Mouse (Mus musculus): ENCODE measurements at regions not wholly inside any gene's neighbourhood (a gene's known extent, or its start where the extent isn't known, plus 50 kb on each side); places are given as distances from the start of the nearest gene placed in this dataset.

DNA sequence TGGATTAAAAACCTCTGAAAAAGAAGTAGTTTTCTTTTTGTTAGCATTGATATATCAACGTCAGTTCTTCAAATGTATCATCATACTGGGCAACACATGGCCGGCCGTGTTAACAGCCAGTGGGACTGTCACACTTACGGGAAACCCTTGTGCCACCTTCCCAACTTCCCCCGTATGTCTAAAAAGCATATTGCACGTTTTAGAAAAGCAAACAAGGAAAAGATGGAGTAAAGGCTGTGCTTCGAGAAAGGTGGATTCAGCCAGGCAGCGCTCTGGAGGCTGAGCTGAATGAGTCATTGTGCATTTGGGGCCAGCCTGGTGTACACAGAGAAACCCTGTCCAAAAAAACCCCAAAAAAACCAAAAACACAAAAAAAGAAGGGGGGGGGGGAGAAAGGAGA is 193.4 kb downstream of the 3100002H09Rik start:
- no peak overlapping the region for H3K27ac ChIP-seq (ENCODE audit: low read depth, low read length)
- H3K4me1 ChIP-seq (ENCODE audit: control insufficient read depth, insufficient read depth, low read length), result no peaks in the 10 kb centered on the region
- H3K9ac ChIP-seq (ENCODE audit: low read length), result no peak overlapping the region
- ATAC-seq (ENCODE audit: insufficient read depth, low FRiP score, low TSS enrichment) (no peak), DNase-seq (ENCODE audit: low spot score) (no peak)
- H3K4me3 ChIP-seq (ENCODE audit: low read depth, low read length), result no peak overlapping the region
- no peak overlapping the region for H3K4me2 ChIP-seq (ENCODE audit: low read depth)
- H3K27me3 ChIP-seq (ENCODE audit: control insufficient read depth, insufficient read depth, low read length), result no peaks in the 10 kb centered on the region
- no peaks in the 10 kb centered on the region for H3K9me3 ChIP-seq (ENCODE audit: control insufficient read depth, low read length)
- H3K36me3 ChIP-seq (ENCODE audit: control insufficient read depth, insufficient read depth, low read length), result no peaks in the 10 kb centered on the region
- 81% methylated on average over 8 of the region's 8 CpGs for WGBS

DNA sequence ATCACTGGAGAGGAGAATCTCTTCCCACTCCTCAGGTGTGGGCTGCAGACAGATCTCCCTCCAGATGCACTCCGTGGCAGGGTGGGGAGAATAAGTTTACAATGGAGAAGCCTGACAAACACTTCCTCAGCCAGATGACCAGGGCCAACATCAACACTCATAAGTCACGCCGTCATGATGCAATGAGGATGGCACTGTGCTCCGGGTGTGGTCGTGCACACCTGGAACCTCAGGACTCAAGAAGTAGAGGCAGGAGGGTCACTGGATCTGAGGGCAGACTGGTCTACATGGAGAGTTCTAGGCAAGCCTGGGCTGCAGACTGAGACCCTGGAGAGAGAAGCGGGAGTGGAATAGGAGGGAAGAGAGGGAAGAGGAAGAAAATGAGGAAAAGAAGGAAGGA is 194.3 kb downstream of the 3100002H09Rik start:
- no peak overlapping the region for H3K27ac ChIP-seq (ENCODE audit: low read depth, low read length)
- DNase-seq (ENCODE audit: low spot score), result no peak
- WGBS, result 91% methylated on average over 6 of the region's 6 CpGs
- H3K9ac ChIP-seq (ENCODE audit: low read length), result no peak overlapping the region
- no peak for ATAC-seq (ENCODE audit: insufficient read depth, low FRiP score, low TSS enrichment)
- no peaks in the 10 kb centered on the region for H3K4me1 ChIP-seq (ENCODE audit: control insufficient read depth, insufficient read depth, low read length)
- H3K9me3 ChIP-seq (ENCODE audit: control insufficient read depth, low read length), result no peaks in the 10 kb centered on the region
- H3K4me3 ChIP-seq (ENCODE audit: low read depth, low read length), result no peak overlapping the region
- no peaks in the 10 kb centered on the region for H3K27me3 ChIP-seq (ENCODE audit: control insufficient read depth, insufficient read depth, low read length)
- H3K4me2 ChIP-seq (ENCODE audit: low read depth), result no peak overlapping the region
- no peaks in the 10 kb centered on the region for H3K36me3 ChIP-seq (ENCODE audit: control insufficient read depth, insufficient read depth, low read length)

DNA sequence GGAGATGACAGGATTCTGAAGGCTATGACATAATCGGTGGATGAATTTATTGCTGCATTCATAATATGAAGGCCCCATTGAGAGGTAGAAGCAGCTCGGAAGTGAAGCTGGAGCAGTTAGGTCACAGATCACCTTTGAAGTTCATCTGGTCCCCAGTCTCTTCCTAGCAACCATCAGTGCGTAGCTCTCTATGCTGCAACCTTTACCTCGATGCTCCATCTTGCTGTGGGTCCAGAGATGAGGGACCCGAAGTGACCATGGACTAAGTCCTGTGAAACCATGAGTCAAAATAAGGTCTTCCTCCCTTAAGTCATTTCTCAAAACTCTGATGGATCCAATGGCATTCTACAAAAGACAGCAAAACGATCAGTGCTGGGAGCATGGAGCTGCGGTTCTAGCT is 196.2 kb downstream of the 3100002H09Rik start:
- Histone ChIP-seq H3K36me3 (ENCODE audit: control insufficient read depth, insufficient read depth, low read length) (no peaks in the 10 kb centered on the region), H3K27me3 (ENCODE audit: control insufficient read depth, insufficient read depth, low read length) (no peaks in the 10 kb centered on the region), H3K4me2 (ENCODE audit: low read depth) (no peak overlapping the region), H3K4me1 (ENCODE audit: control insufficient read depth, insufficient read depth, low read length) (no peaks in the 10 kb centered on the region), H3K9me3 (ENCODE audit: control insufficient read depth, low read length) (no peaks in the 10 kb centered on the region), H3K27ac (ENCODE audit: low read depth, low read length) (no peak overlapping the region), H3K9ac (ENCODE audit: low read length) (no peak overlapping the region), H3K4me3 (ENCODE audit: low read depth, low read length) (no peak overlapping the region)
- DNase-seq (ENCODE audit: low spot score), result no peak
- no peak for ATAC-seq (ENCODE audit: insufficient read depth, low FRiP score, low TSS enrichment)
- 89% methylated on average over 7 of the region's 7 CpGs for WGBS

DNA sequence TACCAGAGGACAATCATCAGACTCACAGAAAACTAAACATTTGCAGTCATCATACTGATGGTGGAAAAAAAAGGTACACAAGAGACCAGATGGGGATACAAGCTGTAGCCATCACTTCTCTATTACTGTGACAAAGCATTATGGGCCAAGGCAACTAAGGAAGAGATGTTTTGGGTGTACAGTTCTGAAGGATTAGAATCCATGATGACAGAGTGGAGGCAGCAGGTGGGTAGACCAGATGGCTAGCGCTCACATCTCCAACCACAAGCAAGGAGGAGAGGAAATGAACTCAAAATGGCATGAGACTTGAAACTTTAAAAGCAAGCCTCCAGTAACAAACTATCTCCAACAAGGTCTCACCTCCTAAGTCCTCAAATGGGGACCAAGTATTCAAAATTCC is 201.3 kb downstream of the 3100002H09Rik start:
- no peak for DNase-seq (ENCODE audit: low spot score)
- H3K9me3 ChIP-seq (ENCODE audit: control insufficient read depth, low read length), result no peaks in the 10 kb centered on the region

GRCm38 (mm10) chr4:124402075-124402474 is 208.5 kb downstream of the 3100002H09Rik start:
- Histone ChIP-seq H3K9me3 (ENCODE audit: control insufficient read depth, low read length) (no peaks in the 10 kb centered on the region), H3K9ac (ENCODE audit: low read length) (no peak overlapping the region), H3K27me3 (ENCODE audit: control insufficient read depth, insufficient read depth, low read length) (no peaks in the 10 kb centered on the region), H3K4me3 (ENCODE audit: low read depth, low read length) (no peak overlapping the region), H3K27ac (ENCODE audit: low read depth, low read length) (no peak overlapping the region), H3K4me1 (ENCODE audit: control insufficient read depth, insufficient read depth, low read length) (no peaks in the 10 kb centered on the region), H3K36me3 (ENCODE audit: control insufficient read depth, insufficient read depth, low read length) (no peaks in the 10 kb centered on the region), H3K4me2 (ENCODE audit: low read depth) (no peak overlapping the region)
- ATAC-seq (ENCODE audit: insufficient read depth, low FRiP score, low TSS enrichment) (no peak), DNase-seq (ENCODE audit: low spot score) (no peak)
- 76% methylated on average over 8 of the region's 8 CpGs for WGBS

More for the DNA sequence above, 201.3 kb downstream of the 3100002H09Rik start:
- no peak for ATAC-seq (ENCODE audit: insufficient read depth, low FRiP score, low TSS enrichment)
- Histone ChIP-seq H3K9ac (ENCODE audit: low read length) (no peak overlapping the region), H3K4me3 (ENCODE audit: low read depth, low read length) (no peak overlapping the region), H3K27ac (ENCODE audit: low read depth, low read length) (no peak overlapping the region), H3K4me2 (ENCODE audit: low read depth) (no peak overlapping the region), H3K27me3 (ENCODE audit: control insufficient read depth, insufficient read depth, low read length) (no peaks in the 10 kb centered on the region), H3K4me1 (ENCODE audit: control insufficient read depth, insufficient read depth, low read length) (no peaks in the 10 kb centered on the region), H3K36me3 (ENCODE audit: control insufficient read depth, insufficient read depth, low read length) (no peaks in the 10 kb centered on the region)
- 100% methylated on average over 1 of the region's 1 CpGs for WGBS

GRCm38 (mm10) chr4:124400741-124401140 is 209.9 kb downstream of the 3100002H09Rik start:
- Histone ChIP-seq H3K4me1 (ENCODE audit: control insufficient read depth, insufficient read depth, low read length) (no peaks in the 10 kb centered on the region), H3K4me3 (ENCODE audit: low read depth, low read length) (no peak overlapping the region), H3K9ac (ENCODE audit: low read length) (no peak overlapping the region), H3K36me3 (ENCODE audit: control insufficient read depth, insufficient read depth, low read length) (no peaks in the 10 kb centered on the region), H3K9me3 (ENCODE audit: control insufficient read depth, low read length) (no peaks in the 10 kb centered on the region), H3K4me2 (ENCODE audit: low read depth) (no peak overlapping the region), H3K27ac (ENCODE audit: low read depth, low read length) (no peak overlapping the region), H3K27me3 (ENCODE audit: control insufficient read depth, insufficient read depth, low read length) (no peaks in the 10 kb centered on the region)
- ATAC-seq (ENCODE audit: insufficient read depth, low FRiP score, low TSS enrichment) (no peak), DNase-seq (ENCODE audit: low spot score) (no peak)
- 82% methylated on average over 8 of the region's 8 CpGs for WGBS

GRCm38 (mm10) chr4:124400136-124400675 is 210.4 kb downstream of the 3100002H09Rik start:
- no peaks in the 10 kb centered on the region for H3K4me1 ChIP-seq (ENCODE audit: control insufficient read depth, insufficient read depth, low read length)
- no peak overlapping the region for H3K27ac ChIP-seq (ENCODE audit: low read depth, low read length)
- no peaks in the 10 kb centered on the region for H3K27me3 ChIP-seq (ENCODE audit: control insufficient read depth, insufficient read depth, low read length)
- H3K4me2 ChIP-seq (ENCODE audit: low read depth), result no peak overlapping the region
- no peak overlapping the region for H3K9ac ChIP-seq (ENCODE audit: low read length)
- H3K9me3 ChIP-seq (ENCODE audit: control insufficient read depth, low read length), result no peaks in the 10 kb centered on the region
- DNase-seq (ENCODE audit: low spot score), result no peak
- no peaks in the 10 kb centered on the region for H3K36me3 ChIP-seq (ENCODE audit: control insufficient read depth, insufficient read depth, low read length)
- no peak overlapping the region for H3K4me3 ChIP-seq (ENCODE audit: low read depth, low read length)
- ATAC-seq (ENCODE audit: insufficient read depth, low FRiP score, low TSS enrichment), result no peak
- WGBS, result 70% methylated on average over 6 of the region's 6 CpGs

DNA sequence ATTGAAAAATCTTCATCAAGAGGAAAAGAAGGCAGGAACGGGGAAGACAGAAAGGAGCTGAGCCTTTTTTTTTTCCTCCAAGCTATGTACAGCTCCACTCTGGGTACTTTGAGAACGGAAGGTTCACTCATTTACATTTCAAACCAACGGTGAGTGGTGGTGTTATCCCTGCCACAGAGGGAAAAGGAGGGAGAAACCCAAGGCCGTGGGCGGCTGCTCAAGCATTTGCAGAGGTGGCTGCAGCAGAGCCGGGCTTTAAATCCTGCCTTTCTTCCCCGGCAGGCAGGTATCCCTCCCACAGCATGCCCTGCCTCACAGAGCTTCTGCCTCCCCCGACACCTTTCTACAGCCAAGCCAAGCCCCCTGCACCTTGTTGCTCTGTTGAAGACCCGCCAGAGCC is 212.2 kb downstream of the 3100002H09Rik start:
- no peak overlapping the region for H3K27ac ChIP-seq (ENCODE audit: low read depth, low read length)
- no peak overlapping the region for H3K9ac ChIP-seq (ENCODE audit: low read length)
- H3K4me2 ChIP-seq (ENCODE audit: low read depth), result no peak overlapping the region
- WGBS, result 36% methylated on average over 9 of the region's 9 CpGs
- H3K4me1 ChIP-seq (ENCODE audit: control insufficient read depth, insufficient read depth, low read length), result no peaks in the 10 kb centered on the region
- no peaks in the 10 kb centered on the region for H3K27me3 ChIP-seq (ENCODE audit: control insufficient read depth, insufficient read depth, low read length)
- ATAC-seq (ENCODE audit: insufficient read depth, low FRiP score, low TSS enrichment), result no peak
- DNase-seq (ENCODE audit: low spot score), result no peak
- no peaks in the 10 kb centered on the region for H3K36me3 ChIP-seq (ENCODE audit: control insufficient read depth, insufficient read depth, low read length)
- no peak overlapping the region for H3K4me3 ChIP-seq (ENCODE audit: low read depth, low read length)
- no peaks in the 10 kb centered on the region for H3K9me3 ChIP-seq (ENCODE audit: control insufficient read depth, low read length)

- H3K4me2 ChIP-seq (ENCODE audit: low read depth), result no peak overlapping the region
- H3K27me3 ChIP-seq (ENCODE audit: control insufficient read depth, insufficient read depth, low read length), result 0 out of 2 replicates have a peak, but pooled peaks cover 2% of the 10 kb centered on the region
- 74% methylated on average over 13 of the region's 13 CpGs for WGBS
- H3K27ac ChIP-seq (ENCODE audit: low read depth, low read length), result no peak overlapping the region
- no peak for ATAC-seq (ENCODE audit: insufficient read depth, low FRiP score, low TSS enrichment)
- no peak overlapping the region for H3K4me3 ChIP-seq (ENCODE audit: low read depth, low read length)
- no peaks in the 10 kb centered on the region for H3K9me3 ChIP-seq (ENCODE audit: control insufficient read depth, low read length)
- no peaks in the 10 kb centered on the region for H3K36me3 ChIP-seq (ENCODE audit: control insufficient read depth, insufficient read depth, low read length)
- no peak overlapping the region for H3K9ac ChIP-seq (ENCODE audit: low read length)
- DNase-seq (ENCODE audit: low spot score), result no peak
- H3K4me1 ChIP-seq (ENCODE audit: control insufficient read depth, insufficient read depth, low read length), result no peaks in the 10 kb centered on the region
Observed at GRCm38 (mm10) chr4:124396566-124397283, 213.9 kb downstream of the 3100002H09Rik start.
